Mouse (Mus musculus): Measurements from ENCODE around the gene Cwc27. TPM values are rescaled to one million over a fixed set of nuclear protein-coding genes. Genes with fewer than 3 reads are reported as not detected.
A peak's percentile ranks its signal among the peaks of the same experiment; 100 is the strongest.

The Cwc27 gene
- polyA plus RNA-seq, 1 experiment: 22.4 TPM

DNA sequence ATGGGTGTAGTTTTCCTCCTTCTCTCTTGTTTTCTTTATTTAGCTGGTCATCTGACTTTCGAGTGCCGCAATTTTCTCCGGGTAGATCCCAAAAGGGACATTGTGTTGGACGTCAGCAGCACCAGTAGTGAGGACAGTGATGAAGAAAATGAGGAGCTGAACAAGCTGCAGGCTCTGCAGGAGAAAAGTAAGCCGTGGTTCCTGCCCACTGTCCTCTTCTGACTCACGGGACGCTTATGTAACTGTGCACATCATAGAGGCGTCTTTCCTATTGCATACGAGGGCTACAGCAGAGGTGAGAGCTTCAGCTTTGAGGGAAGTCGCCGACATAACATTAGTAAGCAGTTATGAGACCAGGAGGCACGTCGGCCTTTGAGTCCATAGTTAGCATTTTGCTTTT, 15.9 kb upstream of the Cwc27 start:
- WGBS: 88% methylated on average over 13 of the region's 13 CpGs
- Histone ChIP-seq H3K27ac (ENCODE audit: control insufficient read depth, insufficient read depth, low read depth, low read length, poor library complexity) (no peak overlapping the region), H3K4me1 (ENCODE audit: control insufficient read depth, insufficient read depth, low read length) (no peaks in the 10 kb centered on the region), H3K4me3 (replicated peaks; ENCODE audit: control insufficient read depth, low read depth, low read length) (no peak overlapping the region)
- no peak for TF ChIP-seq POLR2A (IDR thresholded peaks at IDR 0.05; ENCODE audit: borderline replicate concordance, control insufficient read depth, low read depth, low read length)
- no peak for TF ChIP-seq CTCF (IDR thresholded peaks at IDR 0.05; ENCODE audit: control insufficient read depth, insufficient read depth, low read length)

DNA sequence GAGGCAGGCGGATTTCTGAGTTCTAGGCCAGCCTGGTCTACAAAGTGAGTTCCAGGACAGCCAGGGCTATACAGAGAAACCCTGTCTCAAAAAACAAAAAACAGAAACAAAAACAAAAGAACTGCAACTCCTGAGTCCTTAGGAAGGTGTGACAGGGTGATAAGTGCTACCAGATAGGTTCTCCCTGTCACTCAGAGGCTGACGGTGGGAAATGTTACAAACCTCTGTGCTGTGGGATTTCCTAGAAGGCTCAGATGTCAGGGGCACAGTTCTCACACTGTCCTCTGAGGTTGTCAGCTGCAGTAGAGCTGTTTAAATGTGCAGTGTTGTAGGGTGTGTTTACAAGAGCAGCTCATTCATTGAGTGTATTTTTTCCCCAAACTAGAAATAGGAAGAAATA, 8.5 kb upstream of the Cwc27 start:
- no peak for TF ChIP-seq CTCF (IDR thresholded peaks at IDR 0.05; ENCODE audit: control insufficient read depth, insufficient read depth, low read length)
- no peak for TF ChIP-seq POLR2A (IDR thresholded peaks at IDR 0.05; ENCODE audit: borderline replicate concordance, control insufficient read depth, low read depth, low read length)
- 67% methylated on average over 2 of the region's 2 CpGs for WGBS
- Histone ChIP-seq H3K4me1 (ENCODE audit: control insufficient read depth, insufficient read depth, low read length) (no peaks in the 10 kb centered on the region), H3K4me3 (replicated peaks; ENCODE audit: control insufficient read depth, low read depth, low read length) (no peak overlapping the region), H3K27ac (ENCODE audit: control insufficient read depth, insufficient read depth, low read depth, low read length, poor library complexity) (no peak overlapping the region)

DNA sequence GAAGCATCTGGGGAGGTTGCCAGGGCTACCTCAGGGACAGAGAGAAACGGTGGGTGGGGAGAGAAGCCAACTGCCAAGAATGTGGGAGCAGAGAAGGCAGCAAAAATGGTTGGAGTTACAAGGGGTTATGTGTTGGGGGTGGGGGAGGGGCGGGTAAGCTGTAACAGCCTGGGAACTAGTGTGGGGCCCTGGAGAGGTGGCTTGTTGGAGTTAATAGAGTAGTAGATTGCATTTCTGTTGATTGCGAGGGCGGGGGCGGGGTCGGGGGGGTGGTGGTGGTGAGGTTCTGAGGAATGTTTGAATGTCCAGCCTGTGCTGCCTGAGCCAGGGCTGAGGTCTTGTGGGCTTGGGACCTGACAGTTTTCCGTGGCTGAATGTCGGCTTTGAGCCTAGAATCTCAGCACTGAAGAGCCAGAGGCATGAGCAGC, 5.5 kb upstream of the Cwc27 start:
- TF ChIP-seq CTCF (IDR thresholded peaks at IDR 0.05; ENCODE audit: control insufficient read depth, insufficient read depth, low read length): no peak
- no peak for TF ChIP-seq POLR2A (IDR thresholded peaks at IDR 0.05; ENCODE audit: borderline replicate concordance, control insufficient read depth, low read depth, low read length)
- WGBS: 75% methylated on average over 8 of the region's 8 CpGs

DNA sequence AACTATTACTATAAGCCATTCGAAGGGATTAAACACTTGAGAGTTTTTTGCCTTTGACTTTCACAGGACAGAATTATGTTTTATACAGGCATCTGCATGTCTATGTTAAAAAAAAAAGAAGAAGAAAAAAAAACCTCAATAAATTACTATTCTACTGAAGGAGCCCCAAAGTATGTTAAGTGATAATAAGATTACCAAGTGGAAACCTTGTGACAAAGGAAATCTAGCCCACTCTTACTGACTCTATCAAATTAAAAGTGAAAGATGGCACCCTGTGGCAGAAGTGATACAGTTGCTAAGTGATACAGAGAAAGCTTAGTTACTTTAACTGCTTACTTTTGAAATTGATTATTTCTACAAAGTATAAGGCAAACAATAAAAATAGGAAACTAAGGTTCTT, 5.0 kb upstream of the Cwc27 start:
- H3K27ac ChIP-seq (ENCODE audit: control insufficient read depth, insufficient read depth, low read depth, low read length, poor library complexity): no peak overlapping the region
- TF ChIP-seq POLR2A (IDR thresholded peaks at IDR 0.05; ENCODE audit: borderline replicate concordance, control insufficient read depth, low read depth, low read length) (no peak), CTCF (IDR thresholded peaks at IDR 0.05; ENCODE audit: control insufficient read depth, insufficient read depth, low read length) (no peak)
- no peak overlapping the region for H3K4me3 ChIP-seq (replicated peaks; ENCODE audit: control insufficient read depth, low read depth, low read length)
- 84% methylated on average over 1 of the region's 1 CpGs for WGBS
- H3K4me1 ChIP-seq (ENCODE audit: control insufficient read depth, insufficient read depth, low read length): no peaks in the 10 kb centered on the region; the same call in 1 of the 2 replicates

More for the DNA sequence above, 5.5 kb upstream of the Cwc27 start:
- Histone ChIP-seq H3K4me3 (replicated peaks; ENCODE audit: control insufficient read depth, low read depth, low read length) (no peak overlapping the region), H3K27ac (ENCODE audit: control insufficient read depth, insufficient read depth, low read depth, low read length, poor library complexity) (no peak overlapping the region), H3K4me1 (ENCODE audit: control insufficient read depth, insufficient read depth, low read length) (no peaks in the 10 kb centered on the region; the same call in 1 of the 2 replicates)

DNA sequence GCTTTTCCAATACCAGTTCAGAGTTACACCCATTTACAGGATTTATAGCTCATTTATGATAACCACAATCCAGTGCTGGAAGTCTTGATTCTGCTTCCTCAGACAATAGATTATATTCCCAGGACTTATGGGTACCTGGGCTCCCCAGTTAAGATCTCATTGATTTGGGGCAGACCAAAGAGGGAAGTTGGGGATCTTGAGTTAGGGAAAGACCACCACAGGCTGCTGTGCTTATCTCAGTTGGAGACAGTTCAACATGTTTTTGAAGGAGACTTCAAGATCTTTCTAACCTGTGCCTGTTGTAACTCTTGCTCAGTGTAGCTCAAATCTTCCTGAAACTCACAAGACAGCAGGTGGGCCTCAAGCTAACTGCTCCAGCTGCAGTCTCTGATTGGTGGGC, 4.2 kb upstream of the Cwc27 start:
- no peak overlapping the region for H3K27ac ChIP-seq (ENCODE audit: control insufficient read depth, insufficient read depth, low read depth, low read length, poor library complexity)

DNA sequence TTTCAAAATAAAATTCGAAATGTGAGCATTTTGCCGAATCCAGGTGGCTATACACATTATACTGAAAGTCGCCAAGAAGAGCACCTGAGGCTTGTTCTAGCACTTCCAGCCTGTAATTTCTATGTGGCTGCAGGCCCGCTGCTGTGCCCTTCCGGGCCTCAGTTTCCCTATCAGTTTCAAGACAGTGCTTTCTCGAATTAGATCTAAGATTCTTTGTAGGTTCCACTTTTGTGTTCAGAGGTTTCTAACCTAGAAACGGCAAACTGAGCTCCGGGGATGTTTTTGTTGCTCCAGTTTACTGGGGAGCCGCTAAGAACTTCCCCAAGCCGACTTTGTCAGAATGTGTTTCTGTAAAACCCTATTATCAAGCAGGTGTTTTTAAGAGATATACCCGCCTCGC, 754 bp upstream of the Cwc27 start:
- H3K27ac ChIP-seq (ENCODE audit: control insufficient read depth, insufficient read depth, low read depth, low read length, poor library complexity): no peak overlapping the region; the same call in 1 of the 2 replicates
- WGBS: 22% methylated on average over 12 of the region's 12 CpGs

More for the DNA sequence above, 4.2 kb upstream of the Cwc27 start:
- no peaks in the 10 kb centered on the region; the same call in 1 of the 2 replicates for H3K4me1 ChIP-seq (ENCODE audit: control insufficient read depth, insufficient read depth, low read length)
- TF ChIP-seq CTCF (IDR thresholded peaks at IDR 0.05; ENCODE audit: control insufficient read depth, insufficient read depth, low read length) (no peak), POLR2A (IDR thresholded peaks at IDR 0.05; ENCODE audit: borderline replicate concordance, control insufficient read depth, low read depth, low read length) (no peak)
- no peak overlapping the region for H3K4me3 ChIP-seq (replicated peaks; ENCODE audit: control insufficient read depth, low read depth, low read length)

DNA sequence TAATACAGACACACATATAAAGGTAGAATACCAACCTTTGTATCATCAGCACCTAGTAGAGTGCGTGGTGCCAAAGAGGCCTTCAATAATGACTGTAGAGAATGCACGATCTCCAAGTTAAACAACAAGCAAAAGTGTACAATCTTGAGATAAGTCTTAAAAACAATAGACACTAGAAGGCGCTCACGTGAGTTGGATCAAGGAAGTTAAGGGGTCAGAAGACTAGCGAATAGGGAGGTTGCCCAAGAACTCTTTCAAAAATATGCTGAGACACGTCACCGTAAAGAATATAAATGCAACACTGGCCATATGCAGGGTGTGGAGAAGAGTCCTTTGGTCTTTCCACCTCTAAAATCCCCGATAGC, 690 bp downstream of the Cwc27 start:
- TF ChIP-seq CTCF (IDR thresholded peaks at IDR 0.05; ENCODE audit: control insufficient read depth, insufficient read depth, low read length) (no peak), POLR2A (IDR thresholded peaks at IDR 0.05; ENCODE audit: borderline replicate concordance, control insufficient read depth, low read depth, low read length) (no peak)
- WGBS: 8% methylated on average over 8 of the region's 8 CpGs

More for the DNA sequence above, 754 bp upstream of the Cwc27 start:
- H3K4me3 ChIP-seq (replicated peaks; ENCODE audit: control insufficient read depth, low read depth, low read length): peak overlapping the region; percentile 85
- H3K4me1 ChIP-seq (ENCODE audit: control insufficient read depth, insufficient read depth, low read length): no peaks in the 10 kb centered on the region; the same call in 1 of the 2 replicates
- TF ChIP-seq POLR2A (IDR thresholded peaks at IDR 0.05; ENCODE audit: borderline replicate concordance, control insufficient read depth, low read depth, low read length) (no peak), CTCF (IDR thresholded peaks at IDR 0.05; ENCODE audit: control insufficient read depth, insufficient read depth, low read length) (no peak)

DNA sequence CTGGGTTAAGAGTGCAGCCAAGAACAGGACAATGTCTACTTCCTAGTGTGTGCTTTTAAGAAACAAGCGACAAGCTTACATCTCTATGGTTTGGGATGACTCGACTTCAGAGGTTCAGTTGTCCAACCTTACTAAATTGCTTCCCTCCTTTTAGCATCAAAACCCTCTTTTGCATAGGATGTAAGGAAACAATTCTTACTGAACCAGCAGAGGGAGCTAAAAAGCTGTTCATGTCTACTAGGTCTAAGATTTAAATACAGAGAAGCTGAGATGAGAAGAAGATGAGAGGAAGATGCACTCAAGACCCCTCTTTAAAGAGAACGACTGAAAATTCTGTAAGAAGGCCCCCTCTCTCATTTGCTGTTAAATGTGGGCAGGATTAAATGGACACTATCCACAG, 11.3 kb downstream of the Cwc27 start:
- 39% methylated on average over 3 of the region's 3 CpGs for WGBS
- no peak overlapping the region for H3K27ac ChIP-seq (ENCODE audit: control insufficient read depth, insufficient read depth, low read depth, low read length, poor library complexity)
- no peaks in the 10 kb centered on the region for H3K4me1 ChIP-seq (ENCODE audit: control insufficient read depth, insufficient read depth, low read length)
- TF ChIP-seq POLR2A (IDR thresholded peaks at IDR 0.05; ENCODE audit: borderline replicate concordance, control insufficient read depth, low read depth, low read length): no peak
- no peak for TF ChIP-seq CTCF (IDR thresholded peaks at IDR 0.05; ENCODE audit: control insufficient read depth, insufficient read depth, low read length)
- H3K4me3 ChIP-seq (replicated peaks; ENCODE audit: control insufficient read depth, low read depth, low read length): no peak overlapping the region

More for the DNA sequence above, 690 bp downstream of the Cwc27 start:
- Histone ChIP-seq H3K4me3 (replicated peaks; ENCODE audit: control insufficient read depth, low read depth, low read length) (peak overlapping the region; percentile 85), H3K4me1 (ENCODE audit: control insufficient read depth, insufficient read depth, low read length) (no peaks in the 10 kb centered on the region; the same call in 1 of the 2 replicates), H3K27ac (ENCODE audit: control insufficient read depth, insufficient read depth, low read depth, low read length, poor library complexity) (peak overlapping the region; percentile 63; the same call in 1 of the 2 replicates)

Measured in bone marrow, adult 2 months (tissue).